Mouse (Mus musculus): ENCODE measurements around the gene Crlf2.

Crlf2 gene

DNA sequence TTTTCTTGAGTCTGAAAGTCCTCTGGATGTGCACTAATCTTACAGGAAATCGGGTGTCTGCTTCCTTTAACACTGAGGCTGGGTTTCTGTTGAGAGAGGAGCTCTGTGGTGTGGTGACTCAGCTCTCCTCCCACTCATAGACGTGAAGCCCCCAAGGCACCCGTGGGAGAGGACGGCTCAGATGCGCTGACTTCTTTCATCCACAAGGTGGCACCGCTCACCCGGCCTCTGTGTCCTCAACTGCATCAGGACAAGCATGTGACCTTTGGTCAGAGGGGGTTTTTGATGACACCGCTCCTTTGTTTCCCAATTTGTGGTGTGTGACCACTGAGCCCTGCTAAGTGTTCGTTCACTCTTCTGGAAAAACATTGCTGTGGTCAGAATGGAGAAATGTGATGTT lies 10.1 kb downstream of the Crlf2 start:
- no peak for DNase-seq (ENCODE audit: low read depth, low spot score)

DNA sequence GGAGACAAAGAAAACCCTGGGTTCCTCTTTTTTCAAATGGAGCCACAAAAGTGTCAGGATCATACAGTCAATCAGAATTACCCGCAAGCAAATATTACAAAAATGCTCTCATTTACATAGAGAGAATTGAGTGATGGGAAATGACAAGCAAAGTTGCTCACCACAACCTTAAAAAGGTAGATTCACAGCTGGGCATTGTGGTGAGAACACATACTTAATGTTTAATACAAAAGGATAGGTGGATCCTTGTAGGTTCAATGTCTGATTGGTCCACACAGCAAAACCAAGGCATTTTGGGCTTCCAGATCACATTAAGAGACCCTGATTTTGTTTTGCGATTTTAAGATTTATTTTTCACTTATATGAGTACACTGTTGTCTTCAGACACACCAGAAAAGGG lies 11.7 kb downstream of the Crlf2 start:
- DNase-seq (ENCODE audit: low read depth, low spot score): no peak

GRCm38 (mm10) chr5:109509679-109510078 lies 49.1 kb downstream of the Crlf2 start:
- DNase-seq (ENCODE audit: low read depth, low spot score): no peak

- no peak for DNase-seq (ENCODE audit: low read depth, low spot score)
These were observed 52.1 kb downstream of the Crlf2 start for GRCm38 (mm10) chr5:109506729-109507128.
